Mouse (Mus musculus): ENCODE results near the gene Smarca2.

The Smarca2 gene

GRCm38 (mm10) chr19:26604755-26605300 is at the start of gene Smarca2:
Gene Smarca2, plus strand, starts transcription at chr19:26605050.
- peak; percentile 97 to 99 for DNase-seq

DNA sequence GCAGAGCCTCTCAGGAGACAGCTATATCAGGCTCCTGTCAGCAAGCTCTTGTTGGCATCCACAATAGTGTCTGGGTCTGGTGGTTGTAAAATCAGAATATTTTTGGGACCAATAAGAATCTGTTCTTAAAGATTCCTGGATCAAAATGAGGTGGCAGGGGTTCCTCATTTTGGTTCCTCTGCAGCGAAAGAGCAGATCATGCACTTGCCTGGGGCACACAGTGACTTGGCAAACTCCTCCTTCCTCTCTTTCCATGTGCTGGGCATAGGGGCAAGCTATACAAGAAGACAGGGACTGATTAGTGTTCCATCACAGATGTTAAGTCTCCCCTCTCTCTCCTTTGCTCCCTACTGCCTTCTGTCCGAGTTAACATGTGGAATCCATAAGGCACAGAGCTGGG is 40.0 kb upstream of the Smarca2 start:
- no peak for DNase-seq

- peak; percentile 9 to 12 for DNase-seq
Observed at GRCm38 (mm10) chr19:26566109-26566508, 38.7 kb upstream of the Smarca2 start.

DNA sequence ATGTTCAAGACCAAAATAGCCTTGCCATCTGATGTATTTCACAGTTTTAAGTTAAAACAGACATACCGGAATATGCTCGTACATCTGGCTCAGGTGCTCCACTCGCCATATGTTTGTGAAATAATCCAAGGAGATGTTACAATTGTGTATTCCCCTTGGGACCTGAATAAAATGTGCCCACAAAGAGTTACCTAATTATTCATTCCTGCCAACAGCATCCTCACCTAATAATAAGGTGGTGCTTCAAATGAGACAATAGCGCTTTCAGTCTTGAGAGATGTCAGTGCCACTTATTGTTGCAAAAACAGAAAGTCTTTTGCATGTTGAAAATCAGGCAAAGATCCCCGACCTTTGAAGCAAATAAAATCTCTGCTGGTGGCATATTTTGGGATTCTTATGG is 36.6 kb upstream of the Smarca2 start:
- no peak for DNase-seq

DNA sequence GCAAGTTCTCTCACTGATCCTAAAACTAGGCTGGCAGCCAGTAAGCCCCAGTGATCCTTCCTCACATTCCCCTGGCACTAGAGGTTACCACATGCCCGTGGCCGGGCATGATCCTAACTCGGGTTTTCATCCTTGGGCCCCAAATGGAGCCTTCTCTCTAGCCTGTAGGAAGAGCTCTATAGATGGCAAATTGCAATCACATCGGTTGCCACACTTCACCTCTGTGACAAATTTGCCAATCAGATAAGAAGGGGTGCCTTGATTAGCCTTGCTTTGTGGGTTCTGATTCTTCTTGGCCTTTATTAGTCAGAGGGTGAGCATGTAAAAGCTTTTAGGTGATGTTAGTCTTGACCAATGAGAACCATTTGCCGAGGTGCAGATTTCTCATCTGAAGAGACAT is 35.9 kb upstream of the Smarca2 start:
- no peak for DNase-seq

GRCm38 (mm10) chr19:26569461-26569860 is 35.4 kb upstream of the Smarca2 start:
- DNase-seq: no peak

GRCm38 (mm10) chr19:26579645-26580044 is 25.2 kb upstream of the Smarca2 start:
- DNase-seq: no peak

DNA sequence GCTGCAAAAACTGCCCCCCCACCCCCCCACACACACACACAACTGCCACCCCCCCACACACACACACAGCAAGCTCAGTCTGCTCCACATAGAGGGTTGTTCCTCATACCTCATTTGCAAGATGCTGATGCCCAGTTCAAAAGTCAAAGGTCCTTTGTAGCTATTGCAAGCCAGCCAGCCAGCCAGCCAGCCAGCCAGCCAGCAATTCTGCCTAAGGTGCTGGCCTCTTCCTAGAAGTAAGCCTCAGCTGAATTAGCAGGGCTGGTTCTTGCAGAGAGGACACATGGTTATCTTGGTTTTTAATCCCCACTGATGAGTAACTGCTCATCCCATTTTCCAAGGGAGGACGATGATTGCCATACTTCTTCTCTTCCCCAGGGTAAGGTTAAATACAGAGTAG is 24.8 kb upstream of the Smarca2 start:
- DNase-seq: no peak

GRCm38 (mm10) chr19:26594661-26595060 is 10.2 kb upstream of the Smarca2 start:
- no peak for DNase-seq

DNA sequence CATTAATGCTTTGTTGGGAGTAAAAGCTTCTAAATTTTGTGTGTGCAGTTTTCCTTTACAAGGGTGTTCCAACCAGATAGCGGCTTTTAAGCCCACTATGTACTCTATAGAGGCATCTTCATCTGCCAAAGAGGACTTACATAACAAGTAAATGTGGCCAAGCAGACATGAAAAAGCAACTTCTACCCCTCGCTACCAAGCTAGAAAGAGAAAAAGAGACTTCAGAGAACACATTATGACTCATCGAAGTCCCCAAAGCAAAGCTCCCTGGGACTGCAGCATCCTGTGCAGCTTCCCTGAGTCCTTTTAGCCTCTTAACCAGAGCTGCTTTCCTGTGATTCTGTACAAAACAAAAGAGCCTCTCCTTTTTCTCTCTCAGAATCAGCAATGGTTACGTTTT is 3.4 kb upstream of the Smarca2 start:
- DNase-seq: no peak

- DNase-seq: no peak
Observed at GRCm38 (mm10) chr19:26603296-26603860, 1.5 kb upstream of the Smarca2 start.

GRCm38 (mm10) chr19:26603906-26604754 is 720 bp upstream of the Smarca2 start:
- peak in 1 of 2 experiments; percentile 84 for DNase-seq

- peak; percentile 60 to 74 for DNase-seq
Observed at GRCm38 (mm10) chr19:26605438-26606320, 829 bp downstream of the Smarca2 start.

DNA sequence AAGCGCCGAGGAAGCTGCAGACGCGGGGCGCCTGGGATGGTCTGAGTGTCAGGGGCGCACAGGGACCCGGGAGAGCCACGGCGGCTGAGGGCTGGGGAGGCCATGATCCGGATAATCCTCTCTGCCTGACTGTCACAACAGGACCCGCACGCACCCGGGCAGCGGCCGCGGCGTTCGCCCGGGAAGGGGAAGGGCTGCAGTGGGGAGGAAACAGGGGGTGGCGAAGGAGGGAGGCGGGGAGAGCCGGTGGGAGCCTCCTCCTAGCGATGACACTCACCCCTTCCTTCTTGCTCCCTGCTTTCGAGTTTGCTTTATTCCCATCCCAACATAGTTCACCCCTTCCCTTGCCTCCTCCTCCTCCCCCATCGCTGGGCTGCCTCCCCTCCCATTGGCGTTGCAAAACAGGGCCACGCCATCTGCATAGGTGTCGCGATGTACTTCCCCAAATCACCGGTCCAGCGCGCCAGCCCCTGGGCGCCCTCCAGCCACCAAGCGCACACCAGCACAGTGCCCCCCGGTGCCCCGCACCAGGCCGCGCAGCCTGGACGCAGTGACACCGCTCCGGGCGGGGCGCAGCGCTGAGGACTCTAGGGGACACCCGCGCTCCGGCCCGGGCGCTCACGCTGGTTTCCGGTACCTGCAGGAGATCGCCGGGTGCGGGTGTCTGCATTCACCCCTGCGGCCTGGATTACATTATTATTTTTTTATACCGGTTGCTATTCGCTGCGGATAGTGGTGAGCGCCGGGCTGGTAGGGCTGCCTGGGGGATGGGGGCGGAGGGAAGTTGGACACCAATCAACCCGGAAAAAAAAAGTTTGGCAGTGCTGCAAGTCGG is 1.7 kb downstream of the Smarca2 start:
- peak; percentile 60 to 79 for DNase-seq

- DNase-seq: peak; percentile 76 to 85
Observed at GRCm38 (mm10) chr19:26607156-26607536, 2.3 kb downstream of the Smarca2 start.

DNA sequence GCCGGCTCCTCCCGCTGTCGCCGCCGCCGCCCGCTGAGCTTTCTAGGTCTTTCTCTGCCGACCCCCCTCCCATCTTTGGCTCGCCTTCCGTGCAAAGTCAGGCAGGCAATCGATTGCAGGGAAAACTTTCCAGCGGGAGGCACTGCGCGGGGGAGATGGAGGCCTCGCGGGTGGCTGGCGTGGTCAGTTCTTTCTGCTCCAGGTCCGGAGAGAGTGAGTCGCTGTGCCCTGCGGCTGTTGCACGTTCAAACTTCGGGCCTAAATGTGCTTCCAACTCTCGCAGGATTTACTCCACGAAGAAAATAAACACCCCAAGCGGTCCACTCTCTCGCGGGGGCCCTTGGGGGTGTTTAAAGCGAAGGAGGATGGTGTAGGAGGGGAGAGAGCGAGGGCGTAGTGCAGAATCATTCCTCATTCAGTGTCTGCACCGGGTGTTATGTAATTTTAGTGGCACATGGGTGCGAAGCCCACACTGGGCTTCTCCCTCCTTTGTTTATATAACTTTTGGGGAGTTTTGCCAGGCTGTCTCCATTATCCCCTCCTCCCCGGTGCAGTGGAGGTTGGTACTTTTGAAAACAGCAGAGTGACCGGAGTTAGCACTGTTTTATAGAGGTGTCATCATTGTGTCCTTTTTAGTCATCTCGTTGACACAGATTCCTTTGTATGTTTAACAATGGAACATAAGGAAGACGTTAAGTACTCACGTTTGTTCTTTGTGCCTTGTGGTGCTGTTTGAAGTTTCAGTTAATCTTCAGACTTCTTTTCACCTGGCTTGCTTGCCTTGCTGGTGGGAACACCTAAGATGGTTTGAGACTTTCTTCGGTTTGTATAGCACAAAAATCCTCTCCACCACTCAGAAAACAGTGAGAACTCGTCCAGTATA is 2.9 kb downstream of the Smarca2 start:
- peak; percentile 64 to 75 for DNase-seq

DNA sequence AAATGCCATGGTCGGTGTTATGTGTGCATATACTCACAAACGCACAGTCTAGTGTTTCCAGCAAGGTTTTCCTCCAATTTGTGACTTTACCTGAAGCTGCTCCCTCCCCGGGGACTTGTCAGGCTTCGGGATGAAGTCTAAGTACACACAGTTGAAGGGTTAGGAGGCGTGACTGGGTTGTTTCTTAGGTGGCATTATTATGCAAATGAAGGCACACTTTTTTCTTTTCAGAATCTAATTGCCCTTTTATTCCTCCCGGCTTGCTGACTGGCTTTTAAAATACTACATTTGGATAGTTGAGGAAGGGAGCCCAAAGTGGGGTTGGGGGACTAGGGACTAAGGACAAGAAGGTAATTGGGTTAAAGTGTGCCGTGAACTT is 3.6 kb downstream of the Smarca2 start:
- DNase-seq: no peak

- DNase-seq: no peak
Observed at GRCm38 (mm10) chr19:26609637-26610036, 4.8 kb downstream of the Smarca2 start.

DNA sequence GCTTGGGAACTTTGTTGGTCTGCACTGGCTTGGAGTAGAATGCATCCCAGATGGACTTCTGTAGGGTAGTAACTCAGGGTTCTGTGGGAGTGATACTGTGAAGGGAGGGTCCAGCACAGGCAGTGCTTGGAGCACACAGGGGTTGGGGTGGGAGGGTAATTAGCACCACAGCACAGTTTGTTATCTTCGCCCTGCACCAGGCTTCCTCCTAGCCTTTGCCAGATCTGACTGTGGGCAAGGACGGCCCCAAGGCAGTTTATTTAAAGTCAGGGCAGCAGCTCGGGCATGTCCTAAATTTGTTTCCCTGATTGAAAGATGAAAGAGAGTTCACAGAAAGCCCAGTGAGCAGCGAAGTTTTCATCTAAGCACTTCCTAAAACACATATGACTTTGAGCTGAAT is 8.1 kb downstream of the Smarca2 start:
- DNase-seq: no peak

GRCm38 (mm10) chr19:26613665-26614064 is 8.8 kb downstream of the Smarca2 start:
- peak in 1 of 2 experiments; percentile 8 for DNase-seq

DNA sequence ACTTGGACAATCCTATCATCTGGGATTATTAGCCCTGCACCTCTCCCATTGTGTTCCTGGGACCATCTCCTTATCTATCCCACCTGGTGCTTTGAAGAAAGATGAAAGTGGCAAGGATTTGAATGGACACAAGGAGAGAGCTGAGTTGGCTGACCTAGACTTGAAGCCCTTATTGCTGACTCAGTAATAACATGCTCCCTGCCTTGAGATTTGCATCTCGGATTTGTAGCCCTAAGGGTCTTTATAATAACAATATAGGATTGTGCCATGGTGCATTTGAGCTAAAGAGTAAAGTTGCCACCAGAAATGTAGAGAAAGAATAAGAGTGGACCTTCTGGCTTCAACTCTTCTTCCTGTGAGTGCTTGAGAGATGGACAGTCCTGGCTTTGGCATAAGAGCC is 11.4 kb downstream of the Smarca2 start:
- DNase-seq: no peak
